Mouse (Mus musculus): ENCODE measurements around the gene Pdcd7. TPM values are rescaled to one million over a fixed set of nuclear protein-coding genes. Genes with fewer than 3 reads are reported as not detected.
A peak's percentile ranks its signal among the peaks of the same experiment; 100 is the strongest.
"Not testable (repeated sequence)": the region's sequence is repeated elsewhere in the genome, so short reads cannot be mapped to it uniquely, and the experiment has no call there.

Pdcd7 gene
- polyA plus RNA-seq, 1 experiment from 2014 or later: 10.9 TPM

DNA sequence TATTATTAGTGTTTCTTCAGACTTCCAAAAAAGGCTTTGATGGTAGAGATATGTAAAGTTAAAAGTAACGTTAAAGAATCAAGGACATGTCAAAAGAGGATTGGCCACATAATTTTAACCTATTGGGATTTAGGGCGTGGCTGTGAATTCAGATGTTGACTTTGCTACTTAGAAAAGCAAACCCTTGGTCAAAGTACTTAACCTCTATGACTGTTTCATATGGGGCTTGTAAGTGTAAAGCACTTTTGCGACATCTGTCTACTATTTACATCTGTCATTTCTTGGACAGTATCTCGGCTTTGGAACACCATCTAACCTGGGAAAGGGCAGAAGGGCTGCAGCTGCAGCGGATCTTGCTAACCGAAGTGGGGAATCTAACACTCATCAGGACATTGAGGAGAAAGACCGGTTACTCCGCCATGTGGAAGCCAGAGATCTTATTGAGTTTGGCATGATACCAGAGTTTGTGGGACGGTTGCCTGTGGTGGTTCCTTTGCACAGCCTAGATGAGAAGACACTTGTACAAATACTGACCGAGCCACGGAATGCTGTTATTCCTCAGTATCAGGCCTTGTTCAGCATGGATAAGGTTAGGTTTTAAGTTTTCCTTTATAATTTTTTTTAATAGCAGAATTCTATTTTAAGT is 23.5 kb upstream of the Pdcd7 start:
- Histone ChIP-seq H3K9ac (no peak overlapping the region), H3K4me1 (no peaks in the 10 kb centered on the region), H3K4me3 (replicated peaks) (no peak overlapping the region), H3K4me2 (replicated peaks) (no peak overlapping the region), H3K27ac (replicated peaks) (no peak overlapping the region), H3K9me3 (replicated peaks) (no peaks in the 10 kb centered on the region), H3K36me3 (peaks cover 70% of the 10 kb centered on the region), H3K27me3 (no peaks in the 10 kb centered on the region)
- WGBS: 82% methylated on average over 11 of the region's 11 CpGs
- no peak for ATAC-seq (ENCODE audit: insufficient number of reproducible peaks, low FRiP score, low TSS enrichment, low read depth)

DNA sequence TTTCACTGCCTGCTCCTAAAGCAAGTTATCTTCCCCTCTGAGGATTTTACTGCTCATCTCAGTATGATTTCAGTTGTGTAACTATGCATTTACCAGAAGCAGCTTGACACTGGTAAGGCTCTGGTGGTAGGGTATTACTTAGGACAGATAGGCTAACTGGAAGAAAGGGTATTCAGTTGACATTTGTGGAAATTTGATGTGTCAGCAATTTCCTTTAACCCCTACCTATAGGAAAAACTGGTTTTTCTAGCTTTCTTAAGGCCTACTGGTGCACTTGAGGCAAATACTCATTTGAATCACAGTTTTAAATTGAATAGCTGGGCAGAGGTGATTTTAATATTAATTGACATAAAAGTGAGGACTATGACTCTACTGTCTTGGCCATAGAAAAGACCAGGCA is 19.9 kb upstream of the Pdcd7 start:
- no peaks in the 10 kb centered on the region for H3K4me1 ChIP-seq
- H3K9me3 ChIP-seq (replicated peaks): no peaks in the 10 kb centered on the region
- no peak overlapping the region for H3K4me3 ChIP-seq (replicated peaks)
- H3K9ac ChIP-seq: no peak overlapping the region
- H3K4me2 ChIP-seq (replicated peaks): no peak overlapping the region
- no peaks in the 10 kb centered on the region for H3K27me3 ChIP-seq
- H3K27ac ChIP-seq (replicated peaks): no peak overlapping the region
- H3K36me3 ChIP-seq: peaks cover 81% of the 10 kb centered on the region
- no peak for ATAC-seq (ENCODE audit: insufficient number of reproducible peaks, low FRiP score, low TSS enrichment, low read depth)

- Histone ChIP-seq H3K4me3 (replicated peaks) (no peak overlapping the region), H3K27me3 (no peaks in the 10 kb centered on the region), H3K36me3 (peaks cover 75% of the 10 kb centered on the region), H3K9me3 (replicated peaks) (no peaks in the 10 kb centered on the region), H3K9ac (no peak overlapping the region), H3K4me2 (replicated peaks) (no peak overlapping the region), H3K27ac (replicated peaks) (no peak overlapping the region), H3K4me1 (no peaks in the 10 kb centered on the region)
- ATAC-seq (ENCODE audit: insufficient number of reproducible peaks, low FRiP score, low TSS enrichment, low read depth): no peak
- 97% methylated on average over 2 of the region's 2 CpGs for WGBS
Observed at GRCm38 (mm10) chr9:65327371-65327770, 18.5 kb upstream of the Pdcd7 start.

- no peak overlapping the region for H3K27ac ChIP-seq (replicated peaks)
- H3K9me3 ChIP-seq (replicated peaks): no peaks in the 10 kb centered on the region
- no peaks in the 10 kb centered on the region for H3K4me1 ChIP-seq
- no peak overlapping the region for H3K4me3 ChIP-seq (replicated peaks)
- 90% methylated on average over 5 of the region's 5 CpGs for WGBS
- no peak overlapping the region for H3K9ac ChIP-seq
- no peak overlapping the region for H3K4me2 ChIP-seq (replicated peaks)
- no peaks in the 10 kb centered on the region for H3K27me3 ChIP-seq
- no peak for ATAC-seq (ENCODE audit: insufficient number of reproducible peaks, low FRiP score, low TSS enrichment, low read depth)
- H3K36me3 ChIP-seq: peaks cover 20% of the 10 kb centered on the region
Observed at GRCm38 (mm10) chr9:65333958-65334357, 11.9 kb upstream of the Pdcd7 start.

DNA sequence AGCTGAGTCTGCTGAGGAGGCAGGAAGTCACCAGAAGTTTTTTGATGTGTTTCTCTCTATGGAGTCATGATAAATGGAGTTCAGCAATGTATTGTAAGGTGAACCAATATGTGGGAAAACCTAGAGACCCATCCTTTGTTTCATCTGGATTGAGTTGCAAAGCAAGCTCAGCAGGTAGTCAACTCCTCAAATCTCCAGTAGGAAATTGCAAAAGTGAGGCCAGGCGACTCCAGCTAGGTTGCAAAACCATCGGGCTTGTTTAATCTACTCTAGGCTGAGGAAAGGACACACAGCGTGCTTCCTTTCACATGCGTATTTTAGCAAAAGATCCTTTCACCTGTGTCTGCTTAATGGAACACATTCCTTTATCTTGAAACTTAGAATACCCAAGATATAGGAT is 6.8 kb upstream of the Pdcd7 start:
- no peaks in the 10 kb centered on the region for H3K36me3 ChIP-seq
- H3K9me3 ChIP-seq (replicated peaks): no peaks in the 10 kb centered on the region
- H3K27ac ChIP-seq (replicated peaks): no peak overlapping the region
- no peak overlapping the region for H3K4me3 ChIP-seq (replicated peaks)
- H3K4me2 ChIP-seq (replicated peaks): no peak overlapping the region
- H3K27me3 ChIP-seq: no peaks in the 10 kb centered on the region
- no peaks in the 10 kb centered on the region for H3K4me1 ChIP-seq
- WGBS: 83% methylated on average over 4 of the region's 4 CpGs
- no peak for ATAC-seq (ENCODE audit: insufficient number of reproducible peaks, low FRiP score, low TSS enrichment, low read depth)
- no peak overlapping the region for H3K9ac ChIP-seq

DNA sequence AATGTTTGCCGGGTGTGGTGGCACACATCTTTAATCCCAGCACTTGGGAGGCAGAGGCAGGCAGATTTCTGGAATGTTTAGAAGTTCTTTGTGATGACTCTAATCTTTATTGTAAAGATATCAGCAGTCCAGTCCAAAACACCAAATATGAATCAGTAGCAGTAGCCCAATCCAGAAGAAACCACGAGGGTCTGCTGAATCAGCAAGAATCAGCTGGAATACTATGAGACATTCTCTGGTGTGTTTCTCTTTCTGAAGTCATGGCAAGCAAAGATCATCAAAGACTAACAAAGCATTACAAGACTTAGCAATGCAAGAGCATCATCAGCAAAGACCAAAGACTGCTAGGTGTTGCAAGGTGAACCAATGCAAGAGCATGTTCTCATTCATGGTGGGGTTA is 5.5 kb upstream of the Pdcd7 start:
- no peak overlapping the region for H3K27ac ChIP-seq (replicated peaks)
- no peaks in the 10 kb centered on the region for H3K4me1 ChIP-seq
- H3K9ac ChIP-seq: no peak overlapping the region
- H3K4me2 ChIP-seq (replicated peaks): no peak overlapping the region
- no peak overlapping the region for H3K4me3 ChIP-seq (replicated peaks)
- no peaks in the 10 kb centered on the region for H3K36me3 ChIP-seq
- H3K9me3 ChIP-seq (replicated peaks): no peaks in the 10 kb centered on the region
- ATAC-seq (ENCODE audit: insufficient number of reproducible peaks, low FRiP score, low TSS enrichment, low read depth): no peak
- no peaks in the 10 kb centered on the region for H3K27me3 ChIP-seq
- 85% methylated on average over 2 of the region's 2 CpGs for WGBS

DNA sequence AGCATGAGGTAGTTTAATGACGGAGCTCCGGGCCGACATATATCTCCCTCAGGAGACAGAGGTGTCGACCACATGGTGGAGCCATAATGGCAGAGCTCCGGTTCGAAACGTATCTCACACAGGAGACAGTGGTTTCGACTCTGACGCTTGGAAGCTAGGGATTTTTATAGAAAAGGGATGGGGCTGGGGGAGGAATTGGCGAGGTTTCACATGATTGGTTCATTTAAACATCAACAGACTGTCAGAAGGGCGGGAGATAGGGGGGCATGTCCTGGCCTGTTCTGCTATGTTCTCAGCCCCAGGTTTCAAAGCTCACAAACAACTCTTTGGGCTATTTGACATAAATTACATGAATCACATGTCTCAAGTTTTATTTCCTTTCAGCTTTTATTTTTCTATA is 465 bp upstream of the Pdcd7 start:
- not testable (repeated sequence) for ATAC-seq (ENCODE audit: insufficient number of reproducible peaks, low FRiP score, low TSS enrichment, low read depth)

GRCm38 (mm10) chr9:65346476-65347111 is 690 bp downstream of the Pdcd7 start:
- H3K9ac ChIP-seq: peak overlapping the region; percentile 99
- no peaks in the 10 kb centered on the region for H3K27me3 ChIP-seq
- peaks cover 12% of the 10 kb centered on the region for H3K4me1 ChIP-seq
- peak; percentile 67 for ATAC-seq (ENCODE audit: insufficient number of reproducible peaks, low FRiP score, low TSS enrichment, low read depth)
- no peaks in the 10 kb centered on the region for H3K9me3 ChIP-seq (replicated peaks)
- H3K4me2 ChIP-seq (replicated peaks): peak overlapping the region; percentile 85
- WGBS: under 1% methylated on average over 77 of the region's 77 CpGs
- peak overlapping the region; percentile 96 for H3K4me3 ChIP-seq (replicated peaks)
- no peaks in the 10 kb centered on the region for H3K36me3 ChIP-seq
- H3K27ac ChIP-seq (replicated peaks): peak overlapping the region; percentile 96

More for the DNA sequence above, 465 bp upstream of the Pdcd7 start:
- H3K27me3 ChIP-seq; H3K9me3 ChIP-seq (replicated peaks); H3K36me3 ChIP-seq: not testable (repeated sequence)
- Histone ChIP-seq H3K9ac (peak overlapping the region; percentile 33), H3K4me3 (replicated peaks) (peak overlapping the region; percentile 96), H3K4me2 (replicated peaks) (peak overlapping the region; percentile 85), H3K4me1 (peaks cover 12% of the 10 kb centered on the region), H3K27ac (replicated peaks) (peak overlapping the region; percentile 96)
- WGBS: 58% methylated on average over 11 of the region's 11 CpGs

GRCm38 (mm10) chr9:65347112-65347850 is 1.4 kb downstream of the Pdcd7 start:
- Histone ChIP-seq H3K27ac (replicated peaks) (peak overlapping the region; percentile 96), H3K9me3 (replicated peaks) (no peaks in the 10 kb centered on the region)

GRCm38 (mm10) chr9:65353251-65353650 is 7.3 kb downstream of the Pdcd7 start:
- no peak overlapping the region for H3K4me3 ChIP-seq (replicated peaks)
- H3K9ac ChIP-seq: no peak overlapping the region
- H3K4me1 ChIP-seq: no peaks in the 10 kb centered on the region
- WGBS: 87% methylated on average over 5 of the region's 5 CpGs
- no peaks in the 10 kb centered on the region for H3K9me3 ChIP-seq (replicated peaks)
- no peak overlapping the region for H3K27ac ChIP-seq (replicated peaks)
- H3K27me3 ChIP-seq: no peaks in the 10 kb centered on the region
- H3K36me3 ChIP-seq: peaks cover 39% of the 10 kb centered on the region
- no peak overlapping the region for H3K4me2 ChIP-seq (replicated peaks)
- ATAC-seq (ENCODE audit: insufficient number of reproducible peaks, low FRiP score, low TSS enrichment, low read depth): no peak

More at GRCm38 (mm10) chr9:65347112-65347850, 1.4 kb downstream of the Pdcd7 start:
- no peak for ATAC-seq (ENCODE audit: insufficient number of reproducible peaks, low FRiP score, low TSS enrichment, low read depth)
- no peaks in the 10 kb centered on the region for H3K36me3 ChIP-seq
- H3K4me1 ChIP-seq: peaks cover 12% of the 10 kb centered on the region
- H3K9ac ChIP-seq: peak overlapping the region; percentile 99
- H3K4me2 ChIP-seq (replicated peaks): peak overlapping the region; percentile 85
- H3K4me3 ChIP-seq (replicated peaks): peak overlapping the region; percentile 96
- 38% methylated on average over 8 of the region's 8 CpGs for WGBS
- H3K27me3 ChIP-seq: no peaks in the 10 kb centered on the region

- Histone ChIP-seq H3K9ac (no peak overlapping the region), H3K4me3 (replicated peaks) (no peak overlapping the region), H3K4me2 (replicated peaks) (no peak overlapping the region), H3K4me1 (no peaks in the 10 kb centered on the region), H3K36me3 (peaks cover 68% of the 10 kb centered on the region), H3K27me3 (no peaks in the 10 kb centered on the region), H3K9me3 (replicated peaks) (no peaks in the 10 kb centered on the region), H3K27ac (replicated peaks) (no peak overlapping the region)
- no peak for ATAC-seq (ENCODE audit: insufficient number of reproducible peaks, low FRiP score, low TSS enrichment, low read depth)
- WGBS: 83% methylated on average over 7 of the region's 7 CpGs
Observed at GRCm38 (mm10) chr9:65356561-65356960, 10.7 kb downstream of the Pdcd7 start.

Measured in embryonic facial prominence, embryonic 15.5 days (tissue).